Mouse (Mus musculus) spleen, postnatal 4 days (tissue): Measurements from ENCODE around the gene Bet1.
A peak's percentile ranks its signal among the peaks of the same experiment; 100 is the strongest.

Experiments used
- DNase-seq, 2 experiments: peaks; one replicate each; pipeline ENCODE4 v3.0.0; 2022; ENCODE audit warnings: low spot score in 2 of 2

Gene Bet1

DNA sequence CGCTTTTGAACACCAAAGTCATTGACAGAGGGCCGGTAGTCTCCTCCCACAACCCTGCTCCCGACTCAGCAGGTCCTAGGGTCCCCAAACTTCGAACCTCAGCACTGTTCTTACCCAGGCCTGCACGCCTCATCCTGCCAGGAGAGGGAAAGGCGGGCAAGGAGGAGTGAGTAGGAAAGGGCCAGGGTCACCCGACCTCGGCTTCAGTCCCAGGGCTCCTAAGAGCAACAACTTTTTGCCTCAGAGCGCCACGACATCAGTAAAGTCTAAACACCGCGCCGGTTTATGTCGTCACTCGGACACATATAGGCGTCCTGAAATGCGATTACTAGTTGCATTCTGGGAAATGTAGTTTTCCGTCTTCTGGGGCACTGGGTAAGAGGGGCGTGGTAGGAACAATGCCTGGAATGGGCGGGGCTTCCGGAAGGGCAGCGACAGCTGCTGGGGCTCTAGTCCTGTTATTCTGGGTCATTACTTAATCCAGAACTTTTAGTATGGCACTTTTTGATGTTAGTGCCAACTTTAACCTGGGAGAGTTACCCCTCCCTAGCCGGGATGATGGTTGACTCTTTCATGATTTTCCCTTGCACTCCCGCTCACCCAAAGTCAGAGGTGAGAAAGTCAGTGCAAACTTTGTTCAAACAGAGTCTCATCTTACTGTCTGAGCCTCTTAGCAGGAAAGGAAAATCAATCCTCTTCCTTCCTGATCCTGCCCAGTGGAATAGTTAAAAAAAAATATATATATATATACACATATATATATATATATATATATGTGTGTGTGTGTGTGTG lies at the start of gene Bet1:
TSS of gene Bet1 (minus strand) at position 310 of the 792 bp plus-strand sequence.
- peak; percentile 81 to 86 for DNase-seq

DNA sequence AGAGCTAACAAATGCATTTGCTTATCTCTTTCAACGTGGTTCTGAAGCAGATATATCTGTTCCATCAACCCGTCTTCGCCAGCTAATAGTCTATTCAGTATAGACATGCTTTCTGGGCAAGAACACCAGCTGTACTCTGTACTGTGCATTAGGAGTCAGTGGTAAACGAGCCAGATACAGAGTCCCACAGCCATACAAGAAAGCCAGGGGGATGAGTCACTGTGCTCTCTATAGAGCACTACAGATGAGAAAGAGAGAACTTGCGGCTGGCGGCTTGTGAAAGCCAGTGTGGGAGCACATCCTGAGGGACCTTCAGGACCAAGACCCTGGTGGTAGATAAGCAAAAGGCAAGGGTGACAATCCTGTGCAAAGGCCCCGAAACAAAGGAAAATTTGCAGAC lies 45.5 kb upstream of the Bet1 start:
- no peak for DNase-seq

DNA sequence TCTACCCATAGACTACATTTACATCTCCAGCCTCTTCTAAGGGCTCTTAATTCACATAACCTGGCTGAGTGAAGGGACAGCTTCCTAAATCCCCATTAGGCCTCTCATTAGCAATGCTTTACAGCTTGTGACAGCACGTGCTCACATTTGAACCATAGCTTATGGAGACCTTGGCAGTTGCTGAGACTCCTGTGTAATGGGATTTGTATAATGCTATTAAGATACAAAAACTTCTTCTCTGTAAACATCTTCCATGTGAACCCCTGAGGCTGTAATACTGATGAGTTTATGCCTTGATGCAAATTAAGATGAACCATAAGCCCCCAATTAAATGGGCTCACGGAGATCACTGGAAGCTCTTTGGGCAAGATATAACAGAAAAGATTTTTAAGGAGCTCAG lies 44.4 kb upstream of the Bet1 start:
- DNase-seq, result no peak

DNA sequence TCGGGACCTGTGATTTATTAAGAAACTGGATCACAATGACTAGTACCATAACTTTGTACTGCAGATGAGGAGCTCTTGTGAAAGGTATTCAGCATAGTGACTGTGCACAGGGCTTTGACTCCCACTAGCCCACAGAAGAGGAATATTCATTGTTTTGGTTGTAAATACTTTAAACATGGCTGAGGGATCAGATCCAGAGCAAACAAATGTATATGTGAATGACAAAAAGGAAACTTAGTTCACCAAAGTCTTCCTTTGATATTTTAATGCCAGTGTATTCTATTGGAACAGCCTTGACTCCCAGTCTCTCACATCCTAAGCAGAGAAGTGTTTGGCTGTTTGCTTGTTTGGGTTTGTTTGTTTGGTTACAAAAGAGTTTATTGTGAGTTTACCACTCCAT lies 31.8 kb upstream of the Bet1 start:
- DNase-seq, result no peak

DNA sequence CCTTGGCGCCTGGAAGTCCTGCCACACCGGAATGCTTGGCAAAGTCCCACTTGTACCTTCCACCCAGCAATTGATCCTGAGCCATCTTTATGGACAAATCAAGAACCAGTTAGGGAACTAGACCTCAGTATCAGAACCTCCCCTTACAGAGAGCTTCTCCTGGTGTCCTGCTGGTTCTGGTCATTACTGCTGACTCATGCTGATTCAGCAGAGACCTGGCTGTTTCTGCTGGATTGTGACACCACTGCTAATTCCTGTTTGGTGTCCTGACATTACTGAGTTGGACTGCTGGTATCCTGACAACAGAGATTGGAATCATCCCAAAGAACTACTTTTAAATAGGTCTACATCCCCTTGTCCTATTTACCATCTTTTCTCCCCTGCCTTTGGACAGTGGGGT lies 3.7 kb upstream of the Bet1 start:
- DNase-seq, result no peak

DNA sequence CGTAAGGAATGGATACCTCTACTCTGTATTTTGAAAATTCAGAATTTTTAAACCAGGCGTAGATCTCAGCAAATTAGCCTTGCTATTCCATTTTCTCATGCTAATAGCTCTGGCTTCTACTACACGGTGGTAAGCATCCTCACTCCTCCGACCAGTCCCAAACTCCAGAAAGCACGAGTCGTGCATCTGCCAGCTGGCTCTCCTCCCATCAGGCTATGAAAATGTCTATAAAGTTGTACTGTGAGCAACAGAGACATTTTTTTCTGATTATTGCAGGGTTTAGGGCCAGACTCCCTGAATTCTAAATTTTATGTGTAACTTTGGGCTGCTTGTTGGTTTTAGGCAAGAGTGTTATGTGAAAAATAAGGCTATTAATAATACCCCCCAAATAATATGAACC lies 14.5 kb downstream of the Bet1 start:
- DNase-seq, result no peak

DNA sequence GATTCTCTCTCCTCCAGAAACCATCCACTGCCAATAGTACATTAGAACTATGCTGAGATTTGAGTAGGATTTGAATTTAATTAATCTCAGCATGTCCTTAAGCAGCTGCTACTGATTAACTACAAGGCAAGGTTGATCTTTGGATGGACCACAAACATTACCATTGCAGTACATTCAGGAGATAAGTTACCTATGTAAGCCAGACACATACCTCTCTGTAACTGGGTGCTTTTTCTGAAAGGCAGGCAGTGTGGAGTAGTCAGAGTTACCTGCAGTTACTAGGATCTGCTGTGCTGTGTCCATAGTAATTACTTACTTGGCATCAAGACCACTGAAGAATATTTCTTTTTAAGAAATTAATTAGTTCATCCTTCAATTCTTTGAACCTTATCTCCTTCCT lies 17.1 kb downstream of the Bet1 start:
- DNase-seq, result no peak

DNA sequence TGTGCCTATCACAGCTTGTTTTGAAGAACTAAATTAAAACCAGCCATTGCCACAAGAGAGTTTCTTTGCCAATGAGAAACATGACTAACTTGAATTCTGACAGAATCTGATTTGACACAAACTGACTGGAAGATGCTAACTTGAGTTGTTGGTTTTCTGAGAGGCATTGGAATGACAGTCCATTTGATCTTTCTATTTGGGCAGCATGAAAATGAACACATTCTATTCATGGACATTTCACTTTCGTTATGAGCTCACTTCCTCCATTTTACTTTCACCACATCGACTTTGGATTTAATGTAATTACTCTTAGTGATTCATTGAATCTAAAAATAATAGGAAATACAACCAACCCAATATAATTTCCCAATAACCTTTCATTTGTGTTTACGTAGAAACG lies 32.4 kb downstream of the Bet1 start:
- DNase-seq, result no peak

DNA sequence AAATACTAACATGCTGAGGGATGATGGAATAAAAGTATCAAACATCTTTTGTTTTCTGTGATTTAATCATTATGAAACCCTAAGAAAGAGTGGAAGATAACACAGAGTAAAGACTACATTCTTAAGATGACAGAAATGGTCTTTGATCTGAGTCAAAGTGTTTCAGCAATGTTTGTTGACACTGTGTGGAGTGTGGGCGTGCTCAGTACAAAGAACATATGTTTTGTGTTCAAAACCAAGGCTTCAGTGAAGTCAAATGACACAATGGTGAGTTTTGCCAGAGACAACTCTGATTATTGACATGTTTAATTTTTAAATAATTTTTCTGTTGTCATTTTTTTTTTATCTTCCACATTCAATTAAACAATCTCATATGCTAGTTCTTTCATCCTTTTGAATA lies 33.9 kb downstream of the Bet1 start:
- no peak for DNase-seq

DNA sequence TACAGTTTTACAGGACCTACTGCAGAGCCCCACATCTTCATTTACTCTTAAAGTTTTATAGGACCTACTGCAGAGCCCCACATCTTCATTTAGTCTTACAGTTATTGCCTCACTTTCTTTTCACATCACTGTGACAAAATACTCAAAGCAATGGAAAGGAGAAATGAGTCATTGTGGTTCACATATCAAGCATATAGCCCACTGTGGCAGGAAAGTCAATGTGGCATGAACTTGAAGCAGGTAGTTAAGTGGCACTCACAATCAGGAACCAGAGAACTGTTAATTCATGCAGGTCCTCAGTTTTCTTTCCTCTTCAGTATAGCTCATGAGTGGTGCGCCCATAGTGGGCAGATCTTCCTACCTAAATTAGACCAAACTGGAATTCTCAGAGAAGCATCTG lies 39.6 kb downstream of the Bet1 start:
- no peak for DNase-seq

DNA sequence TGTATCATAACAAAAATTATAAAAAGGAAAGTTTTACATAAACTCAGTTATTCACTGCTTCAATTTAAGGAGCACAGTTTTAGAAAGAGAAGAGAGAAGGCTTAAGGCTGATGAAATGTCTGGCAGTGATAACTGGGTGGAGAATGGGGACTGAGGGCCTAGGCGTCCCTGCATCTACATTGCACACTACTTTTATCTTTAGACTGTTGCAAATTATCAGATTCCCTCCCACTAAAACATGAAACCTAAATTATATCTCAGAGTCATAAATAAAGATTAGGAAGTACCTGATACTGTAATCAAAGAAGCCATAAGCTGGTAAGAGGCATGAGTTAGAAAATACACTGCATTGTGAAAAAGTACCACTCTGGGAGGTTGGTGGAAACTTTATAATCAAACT lies 45.0 kb downstream of the Bet1 start:
- DNase-seq, result no peak

DNA sequence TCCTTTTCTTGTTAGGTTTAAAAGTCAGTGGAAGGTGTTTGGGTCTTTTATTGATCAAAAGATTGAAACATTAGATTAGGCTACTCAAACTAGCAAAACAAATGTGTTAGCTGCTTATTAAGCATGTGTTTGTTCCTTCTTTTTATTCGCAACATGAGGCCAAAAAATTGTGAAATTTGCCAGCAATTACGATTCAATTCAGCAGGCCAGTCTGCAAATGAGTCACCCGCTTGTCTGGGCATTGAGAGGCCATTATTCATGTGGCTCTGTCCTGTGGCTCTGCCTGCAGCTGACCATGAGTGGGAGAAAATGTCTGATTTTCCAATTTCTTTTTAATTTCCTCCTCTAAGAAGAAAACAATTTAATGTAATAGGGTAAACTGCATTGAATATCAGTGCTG lies 55.8 kb downstream of the Bet1 start:
- no peak for DNase-seq
